Mouse (Mus musculus) urinary bladder, adult 2 months (tissue): ENCODE measurements at regions not wholly inside any gene's neighbourhood (a gene's known extent, or its start where the extent isn't known, plus 50 kb on each side); places are given as distances from the start of the nearest gene placed in this dataset.

ENCODE experiments used
- DNase-seq: peaks from one replicate; pipeline ENCODE4 v3.0.0; 2022; ENCODE audit warnings: low spot score

- DNase-seq: no peak
These were observed 51.7 kb upstream of the Ankrd34c start for GRCm38 (mm10) chr9:89789926-89790325.

DNA sequence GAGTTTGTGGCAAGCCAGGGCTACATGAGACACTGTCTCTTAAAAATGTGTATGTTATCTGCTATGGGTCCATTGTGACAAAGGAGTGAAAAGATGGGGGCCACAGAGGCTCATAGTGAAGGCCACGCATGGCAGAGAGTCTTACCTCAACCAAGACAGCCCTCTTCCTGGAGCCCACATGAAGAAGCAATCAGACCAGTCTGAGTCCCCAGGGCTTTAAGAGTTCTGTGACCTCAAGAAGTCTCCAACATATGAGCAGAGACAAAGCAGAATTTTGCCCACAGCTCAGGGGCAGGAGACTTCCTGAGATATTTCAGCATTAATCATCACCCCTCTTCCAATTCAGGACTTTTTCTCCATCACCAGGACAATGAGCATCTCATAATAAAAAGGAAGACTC, 50.4 kb upstream of the Ankrd34c start:
- DNase-seq: no peak
